18 mouse cellular contexts compared by ENCODE assay signal in genomic region chr4:135523939-135524338, GRCm38 (mm10). TPM values are rescaled to one million over a fixed set of nuclear protein-coding genes. Genes with fewer than 3 reads are reported as not detected.
DNase-seq lines count a peak whose midpoint lies in the region; ATAC-seq lines count a peak whose summit lies in the region.
"Had no signal": no experiment of that assay in that cellular context is flagged by ENCODE, and none has a peak within 500 bp of the region (broad histone marks: within the 10 kb centered on the region; RNA-seq: fewer than 3 reads in every experiment).

No protein-coding gene starts in this region.

- peaks cover 43% of the 10 kb centered on the region for H3K27me3 ChIP-seq in hindbrain, embryonic 10.5 days (ENCODE audit: insufficient read depth, poor library complexity, severe bottlenecking)
- H3K27me3 ChIP-seq in hindbrain, embryonic 12.5 days: 0 out of 2 replicates have a peak, but pooled peaks cover 13% of the 10 kb centered on the region
- H3K27me3 ChIP-seq in neural tube, embryonic 12.5 days (replicated peaks): no peaks in the 10 kb centered on the region
- H3K27me3 ChIP-seq in neural tube, embryonic 15.5 days (replicated peaks): peaks cover 10% of the 10 kb centered on the region; the same call in 1 of the 2 replicates
- peaks cover 92% of the 10 kb centered on the region for H3K27me3 ChIP-seq in midbrain, embryonic 10.5 days (ENCODE audit: low read depth, poor library complexity, severe bottlenecking)
- no peaks in the 10 kb centered on the region; the same call in 1 of the 2 replicates for H3K27me3 ChIP-seq in stomach, embryonic 15.5 days (replicated peaks)

- H3K4me1 ChIP-seq in hindbrain, embryonic 10.5 days (replicated peaks): peaks cover 39% of the 10 kb centered on the region
- H3K4me1 ChIP-seq in hindbrain, embryonic 12.5 days: peaks cover 30% of the 10 kb centered on the region
- peaks cover 25% of the 10 kb centered on the region for H3K4me1 ChIP-seq in neural tube, embryonic 12.5 days
- peaks cover 10% of the 10 kb centered on the region for H3K4me1 ChIP-seq in neural tube, embryonic 15.5 days
- peaks cover 41% of the 10 kb centered on the region for H3K4me1 ChIP-seq in midbrain, embryonic 10.5 days
- no peaks in the 10 kb centered on the region for H3K4me1 ChIP-seq in stomach, embryonic 15.5 days

- 2% methylated on average over 6 of the region's 7 CpGs for WGBS in hindbrain, embryonic 10.5 days
- WGBS in hindbrain, embryonic 12.5 days: 4% methylated on average over 6 of the region's 7 CpGs
- WGBS in neural tube, embryonic 12.5 days: 4% methylated on average over 6 of the region's 7 CpGs
- WGBS in neural tube, embryonic 15.5 days: 6% methylated on average over 5 of the region's 7 CpGs
- 0% methylated on average over 6 of the region's 7 CpGs for WGBS in midbrain, embryonic 10.5 days
- WGBS in stomach, embryonic 15.5 days: 13% methylated on average over 6 of the region's 7 CpGs

- H3K9me3 ChIP-seq in hindbrain, embryonic 10.5 days: no peaks in the 10 kb centered on the region
- no peaks in the 10 kb centered on the region for H3K9me3 ChIP-seq in hindbrain, embryonic 12.5 days (replicated peaks)
- H3K9me3 ChIP-seq in neural tube, embryonic 12.5 days: no peaks in the 10 kb centered on the region
- no peaks in the 10 kb centered on the region for H3K9me3 ChIP-seq in neural tube, embryonic 15.5 days (replicated peaks)
- no peaks in the 10 kb centered on the region for H3K9me3 ChIP-seq in midbrain, embryonic 10.5 days (replicated peaks)
- no peaks in the 10 kb centered on the region for H3K9me3 ChIP-seq in stomach, embryonic 15.5 days
- H3K9me3 ChIP-seq: embryonic facial prominence, embryonic 13.5 days; heart, embryonic 12.5 days; kidney, embryonic 15.5 days had no signal

- no peaks in the 10 kb centered on the region for H3K36me3 ChIP-seq in hindbrain, embryonic 10.5 days
- H3K36me3 ChIP-seq in hindbrain, embryonic 12.5 days: no peaks in the 10 kb centered on the region
- H3K36me3 ChIP-seq in neural tube, embryonic 12.5 days: no peaks in the 10 kb centered on the region
- no peaks in the 10 kb centered on the region for H3K36me3 ChIP-seq in neural tube, embryonic 15.5 days
- H3K36me3 ChIP-seq in midbrain, embryonic 10.5 days: no peaks in the 10 kb centered on the region
- no peaks in the 10 kb centered on the region for H3K36me3 ChIP-seq in stomach, embryonic 15.5 days
- H3K36me3 ChIP-seq: embryonic facial prominence, embryonic 13.5 days; heart, embryonic 12.5 days; kidney, embryonic 15.5 days had no signal

- H3K4me3 ChIP-seq in hindbrain, embryonic 10.5 days: no peak overlapping the region
- no peak overlapping the region for H3K4me3 ChIP-seq in hindbrain, embryonic 12.5 days
- H3K4me3 ChIP-seq in neural tube, embryonic 12.5 days: no peak overlapping the region
- no peak overlapping the region for H3K4me3 ChIP-seq in neural tube, embryonic 15.5 days (replicated peaks)
- no peak overlapping the region for H3K4me3 ChIP-seq in midbrain, embryonic 10.5 days
- no peak overlapping the region for H3K4me3 ChIP-seq in stomach, embryonic 15.5 days (replicated peaks)
- H3K4me3 ChIP-seq: embryonic facial prominence, embryonic 13.5 days; heart, embryonic 12.5 days; kidney, embryonic 15.5 days had no signal

- ATAC-seq in hindbrain, embryonic 12.5 days (ENCODE audit: low FRiP score): no peak
- peak; percentile 44; the same call in 1 of the 2 replicates for ATAC-seq in neural tube, embryonic 12.5 days (ENCODE audit: low FRiP score, low read depth)
- ATAC-seq in neural tube, embryonic 15.5 days (ENCODE audit: low FRiP score): no peak
- ATAC-seq in stomach, embryonic 15.5 days (ENCODE audit: insufficient read depth, low FRiP score, low read depth): no peak
- ATAC-seq in activated CD4-positive, CD25-positive, alpha-beta regulatory T cell, adult 4 months: no peak

- peak overlapping the region; percentile 59; the same call in 1 of the 2 replicates for H3K27ac ChIP-seq in hindbrain, embryonic 10.5 days
- no peak overlapping the region for H3K27ac ChIP-seq in hindbrain, embryonic 12.5 days
- H3K27ac ChIP-seq in neural tube, embryonic 12.5 days: no peak overlapping the region
- H3K27ac ChIP-seq in neural tube, embryonic 15.5 days (replicated peaks): no peak overlapping the region
- peak overlapping the region; percentile 70 for H3K27ac ChIP-seq in midbrain, embryonic 10.5 days (replicated peaks)
- H3K27ac ChIP-seq in stomach, embryonic 15.5 days: 0 out of 2 replicates have a peak overlapping the region, but pooled peaks have one; percentile 4
- H3K27ac ChIP-seq: embryonic facial prominence, embryonic 13.5 days; kidney, embryonic 15.5 days; liver, embryonic 14.5 days had no signal

- H3K4me2 ChIP-seq in hindbrain, embryonic 12.5 days (replicated peaks): no peak overlapping the region
- no peak overlapping the region for H3K4me2 ChIP-seq in neural tube, embryonic 12.5 days (replicated peaks)
- H3K4me2 ChIP-seq in neural tube, embryonic 15.5 days: no peak overlapping the region
- no peak overlapping the region for H3K4me2 ChIP-seq in stomach, embryonic 15.5 days
- H3K4me2 ChIP-seq: embryonic facial prominence, embryonic 13.5 days; heart, embryonic 12.5 days; kidney, embryonic 15.5 days had no signal

- peak; percentile 36 for DNase-seq in hindbrain, embryonic 10.5 days (ENCODE audit: low spot score)
- DNase-seq in midbrain, embryonic 10.5 days (ENCODE audit: low spot score): peak; percentile 68
- DNase-seq in layer of hippocampus, adult 9-10 months (ENCODE audit: low spot score): no peak
- DNase-seq: adrenal gland, adult 2 months; B cell, adult 2 months; cerebellum, adult 8-10 months; gastrocnemius, postnatal 36 days; layer of hippocampus, adult 9-11 months; thymus, adult 18-20 months had no signal

- H3K9ac ChIP-seq in hindbrain, embryonic 12.5 days: no peak overlapping the region
- no peak overlapping the region for H3K9ac ChIP-seq in neural tube, embryonic 12.5 days
- H3K9ac ChIP-seq in neural tube, embryonic 15.5 days (replicated peaks): no peak overlapping the region
- H3K9ac ChIP-seq in stomach, embryonic 15.5 days: no peak overlapping the region
- H3K9ac ChIP-seq: embryonic facial prominence, embryonic 13.5 days; heart, embryonic 12.5 days; kidney, embryonic 15.5 days; liver, embryonic 14.5 days had no signal

RNA-seq across cellular contexts. Expression of gene Nipal3, which starts 29.1 kb away (rescaled TPM):
- polyA plus RNA-seq in hindbrain, embryonic 10.5 days (2016; fragmentation: Nextera tagmentation; extraction: Ambion mirVana): 1.8 and 2.5 TPM in 2 replicates
- 3.5 and 4.1 TPM in 2 replicates for polyA plus RNA-seq in hindbrain, embryonic 12.5 days (2016; fragmentation: Nextera tagmentation; extraction: Ambion mirVana)
- polyA plus RNA-seq in neural tube, embryonic 12.5 days (2016; fragmentation: Nextera tagmentation; extraction: Ambion mirVana): 3.8 and 4.7 TPM in 2 replicates
- polyA plus RNA-seq in neural tube, embryonic 15.5 days (2015; fragmentation: Nextera tagmentation; extraction: Ambion mirVana): 8.0 and 8.7 TPM in 2 replicates
- polyA plus RNA-seq in midbrain, embryonic 10.5 days (2016; fragmentation: Nextera tagmentation; extraction: Ambion mirVana): 2.1 and 2.3 TPM in 2 replicates
- polyA plus RNA-seq in stomach, embryonic 15.5 days (2015; fragmentation: Nextera tagmentation; extraction: Ambion mirVana): 4.5 and 4.7 TPM in 2 replicates
- 10 to 100 TPM; 12.5 to 13.9 TPM for polyA plus RNA-seq in activated CD4-positive, CD25-positive, alpha-beta regulatory T cell, adult 4 months (2017; shearing (Covaris generic))

RNA-seq across cellular contexts. Expression of gene Stpg1, which starts 29.3 kb away (rescaled TPM):
- polyA plus RNA-seq in hindbrain, embryonic 10.5 days (2016; fragmentation: Nextera tagmentation; extraction: Ambion mirVana): 0.66 and 1.2 TPM in 2 replicates
- polyA plus RNA-seq in hindbrain, embryonic 12.5 days (2016; fragmentation: Nextera tagmentation; extraction: Ambion mirVana): 0.56 and 0.71 TPM in 2 replicates
- polyA plus RNA-seq in neural tube, embryonic 12.5 days (2016; fragmentation: Nextera tagmentation; extraction: Ambion mirVana): 0.41 TPM in 1 of 2 replicates, not detected in the other
- polyA plus RNA-seq in neural tube, embryonic 15.5 days (2015; fragmentation: Nextera tagmentation; extraction: Ambion mirVana): 0.23 and 0.37 TPM in 2 replicates
- polyA plus RNA-seq in midbrain, embryonic 10.5 days (2016; fragmentation: Nextera tagmentation; extraction: Ambion mirVana): 0.32 and 0.42 TPM in 2 replicates
- 0.23 and 0.27 TPM in 2 replicates for polyA plus RNA-seq in stomach, embryonic 15.5 days (2015; fragmentation: Nextera tagmentation; extraction: Ambion mirVana)
- under 1 TPM in 1 of 2 experiments, not detected in 1; 0.22 TPM for polyA plus RNA-seq in activated CD4-positive, CD25-positive, alpha-beta regulatory T cell, adult 4 months (2017; shearing (Covaris generic))
- polyA plus RNA-seq: embryonic facial prominence, embryonic 13.5 days had no signal

RNA-seq across cellular contexts. Expression of gene Grhl3, which starts 49.5 kb away (rescaled TPM):
- 3.3 and 5.3 TPM in 2 replicates for polyA plus RNA-seq in hindbrain, embryonic 10.5 days (2016; fragmentation: Nextera tagmentation; extraction: Ambion mirVana)
- polyA plus RNA-seq in hindbrain, embryonic 12.5 days (2016; fragmentation: Nextera tagmentation; extraction: Ambion mirVana): 3.7 TPM in 2 replicates
- 1.8 and 1.9 TPM in 2 replicates for polyA plus RNA-seq in neural tube, embryonic 12.5 days (2016; fragmentation: Nextera tagmentation; extraction: Ambion mirVana)
- 1.1 and 2.6 TPM in 2 replicates for polyA plus RNA-seq in neural tube, embryonic 15.5 days (2015; fragmentation: Nextera tagmentation; extraction: Ambion mirVana)
- 1.3 and 2.5 TPM in 2 replicates for polyA plus RNA-seq in midbrain, embryonic 10.5 days (2016; fragmentation: Nextera tagmentation; extraction: Ambion mirVana)
- polyA plus RNA-seq in stomach, embryonic 15.5 days (2015; fragmentation: Nextera tagmentation; extraction: Ambion mirVana): 25.9 and 37.0 TPM in 2 replicates
- not detected for polyA plus RNA-seq in activated CD4-positive, CD25-positive, alpha-beta regulatory T cell, adult 4 months (2017; shearing (Covaris generic))
- polyA plus RNA-seq: adrenal gland, adult 2 months had no signal

Comparison
In these comparisons a context has a peak if more than half of its experiments do, and no peak if none do; other contexts are left out.
1. H3K27ac ChIP-seq: peak in hindbrain, embryonic 10.5 days (single experiment), midbrain, embryonic 10.5 days (single experiment) and stomach, embryonic 15.5 days (single experiment); none in hindbrain, embryonic 12.5 days (single experiment), neural tube, embryonic 12.5 days (single experiment) and neural tube, embryonic 15.5 days (single experiment).